Mouse (Mus musculus) neural tube, embryonic 15.5 days (tissue): ENCODE results near the gene Agps. TPM values are rescaled to one million over a fixed set of nuclear protein-coding genes. Genes with fewer than 3 reads are reported as not detected.

Experiments
- ATAC-seq: fragments of 200-750 bp; cut with Nextera tagmentation; 2 replicates; pipeline ENCODE4 v1.8.0; 2017; ENCODE audit warnings: mild to moderate bottlenecking, moderate TSS enrichment, moderate library complexity; ENCODE audit not compliant: low FRiP score
- H3K27ac ChIP-seq: fragments of 300-500 bp; sonication (generic); replicated peaks from 2 replicates; pipeline ENCODE4 v1.5.1; 2015; ENCODE audit warnings: mild to moderate bottlenecking, inconsistent platforms
- H3K27me3 ChIP-seq: fragments of 300-500 bp; sonication (generic); replicated peaks from 2 replicates; pipeline ENCODE4 v1.6.1; 2015; ENCODE audit warnings: inconsistent platforms
- H3K36me3 ChIP-seq: fragments of 300-500 bp; sonication (generic); 2 replicates; pipeline ENCODE4 v1.6.1; 2015; ENCODE audit warnings: inconsistent platforms
- H3K4me1 ChIP-seq: fragments of 300-500 bp; sonication (generic); 2 replicates; pipeline ENCODE4 v1.6.1; 2015; ENCODE audit warnings: inconsistent platforms
- H3K4me2 ChIP-seq: fragments of 300-500 bp; sonication (generic); 2 replicates; pipeline ENCODE4 v1.6.1; 2015; ENCODE audit warnings: inconsistent platforms, mild to moderate bottlenecking, moderate library complexity
- H3K4me3 ChIP-seq: fragments of 300-500 bp; sonication (generic); replicated peaks from 2 replicates; pipeline ENCODE4 v1.5.1; 2015; ENCODE audit warnings: mild to moderate bottlenecking, inconsistent platforms
- H3K9ac ChIP-seq: fragments of 300-500 bp; sonication (generic); replicated peaks from 2 replicates; pipeline ENCODE4 v1.6.1; 2015; ENCODE audit warnings: mild to moderate bottlenecking, inconsistent platforms
- H3K9me3 ChIP-seq: fragments of 300-500 bp; sonication (generic); replicated peaks from 2 replicates; pipeline ENCODE4 v1.6.1; 2016; ENCODE audit warnings: inconsistent platforms
- WGBS: fragments of 180-500 bp; shearing (Covaris S2); methylation state at CpG from one replicate; pipeline ENCODE4 v1.1.7; 2015; ENCODE audit warnings: mixed read lengths; 5-methylcytosine and 5-hydroxymethylcytosine counted together
- polyA plus RNA-seq: library from polyadenylated mRNA; unstranded; fragments of >200 nt; fragmentation: Nextera tagmentation; extraction: Ambion mirVana; gene quantifications from 2 replicates; pipeline ENCODE4 v1.2.1, GENCODE M21; 2015

Gene Agps
- 27.8 and 29.0 TPM in 2 replicates for polyA plus RNA-seq

DNA sequence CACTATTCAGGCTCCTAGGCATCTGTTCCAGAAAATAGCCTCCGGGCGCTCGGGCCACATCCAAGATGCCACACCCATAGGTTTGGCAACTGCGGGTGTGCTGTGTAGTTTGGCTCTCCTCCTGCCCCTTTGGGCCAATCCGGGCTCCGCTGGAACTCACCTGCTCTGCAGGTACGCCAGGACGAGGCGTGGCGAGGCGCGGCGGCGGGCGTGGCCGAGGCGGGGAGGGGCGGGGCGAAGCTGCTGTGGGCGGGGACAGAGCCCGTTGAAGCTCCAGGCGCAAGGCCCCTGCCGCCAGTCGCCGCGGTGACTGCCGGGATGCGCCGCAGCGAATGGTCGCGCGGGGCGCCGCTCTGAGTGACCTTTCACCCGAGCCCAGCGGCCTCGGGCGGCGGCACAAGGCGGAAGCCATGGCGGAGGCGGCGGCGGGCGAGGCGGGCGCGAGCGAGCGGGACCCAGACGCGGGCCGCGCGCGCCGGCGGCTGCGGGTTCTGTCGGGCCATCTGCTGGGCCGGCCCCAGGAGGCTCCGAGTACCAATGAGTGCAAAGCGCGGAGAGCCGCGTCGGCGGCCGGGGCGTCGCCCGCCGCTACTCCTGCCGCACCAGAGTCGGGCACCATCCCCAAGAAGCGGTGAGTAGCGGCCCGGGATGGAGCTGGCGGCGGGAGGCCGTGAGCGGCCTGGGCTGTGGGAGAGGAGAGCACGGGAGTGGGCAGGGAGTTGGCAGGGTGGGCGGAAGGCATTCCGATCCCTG lies at the start of gene Agps:
Gene Agps (plus strand): TSS at position 297 of the 753 bp plus-strand sequence.
- Histone ChIP-seq H3K4me1 (peaks cover 20% of the 10 kb centered on the region), H3K4me2 (peak within 1 kb of the TSS; percentile 85), H3K9me3 (no peaks in the 10 kb centered on the region), H3K27ac (peak within 1 kb of the TSS; percentile 82), H3K4me3 (peak within 1 kb of the TSS; percentile 94), H3K27me3 (no peaks in the 10 kb centered on the region), H3K36me3 (no peaks in the 10 kb centered on the region), H3K9ac (peak within 1 kb of the TSS; percentile 87)
- peak; percentile 97 for ATAC-seq
- WGBS: under 1% methylated on average over 79 of the region's 86 CpGs

DNA sequence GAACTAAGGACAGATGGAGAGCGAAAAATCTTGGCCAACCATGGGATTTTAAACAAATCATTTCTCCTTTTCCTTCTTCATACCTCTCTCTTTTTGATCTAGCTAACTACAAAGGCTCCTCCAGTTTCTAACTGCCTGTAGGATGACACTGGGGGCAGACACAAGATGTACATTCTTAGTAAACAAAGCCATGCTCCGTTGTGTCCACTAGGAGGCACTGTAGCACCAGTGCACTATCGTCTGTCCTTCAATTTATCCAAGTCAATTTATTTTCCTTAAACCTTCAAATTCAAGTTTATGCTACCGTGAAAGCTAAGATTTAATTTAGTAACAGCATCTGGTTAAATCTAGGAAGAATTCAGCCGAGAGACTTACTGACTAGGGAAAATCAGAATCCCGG lies 45.9 kb upstream of the Agps start:
- Histone ChIP-seq H3K4me2 (no peak overlapping the region), H3K4me3 (no peak overlapping the region), H3K27me3 (no peaks in the 10 kb centered on the region), H3K36me3 (no peaks in the 10 kb centered on the region), H3K9ac (no peak overlapping the region), H3K4me1 (0 out of 2 replicates have a peak, but pooled peaks cover 3% of the 10 kb centered on the region), H3K9me3 (no peaks in the 10 kb centered on the region), H3K27ac (no peak overlapping the region)
- no peak for ATAC-seq
- 12% methylated on average over 6 of the region's 6 CpGs for WGBS

- H3K36me3 ChIP-seq: no peaks in the 10 kb centered on the region
- H3K4me2 ChIP-seq: no peak overlapping the region
- H3K9me3 ChIP-seq: no peaks in the 10 kb centered on the region
- ATAC-seq: no peak
- H3K27me3 ChIP-seq: no peaks in the 10 kb centered on the region
- WGBS: 81% methylated on average over 3 of the region's 3 CpGs
- H3K9ac ChIP-seq: no peak overlapping the region
- H3K4me1 ChIP-seq: 0 out of 2 replicates have a peak, but pooled peaks cover 3% of the 10 kb centered on the region
- H3K4me3 ChIP-seq: no peak overlapping the region
- H3K27ac ChIP-seq: no peak overlapping the region
Observed at GRCm38 (mm10) chr2:75788511-75788910, 43.5 kb upstream of the Agps start.

DNA sequence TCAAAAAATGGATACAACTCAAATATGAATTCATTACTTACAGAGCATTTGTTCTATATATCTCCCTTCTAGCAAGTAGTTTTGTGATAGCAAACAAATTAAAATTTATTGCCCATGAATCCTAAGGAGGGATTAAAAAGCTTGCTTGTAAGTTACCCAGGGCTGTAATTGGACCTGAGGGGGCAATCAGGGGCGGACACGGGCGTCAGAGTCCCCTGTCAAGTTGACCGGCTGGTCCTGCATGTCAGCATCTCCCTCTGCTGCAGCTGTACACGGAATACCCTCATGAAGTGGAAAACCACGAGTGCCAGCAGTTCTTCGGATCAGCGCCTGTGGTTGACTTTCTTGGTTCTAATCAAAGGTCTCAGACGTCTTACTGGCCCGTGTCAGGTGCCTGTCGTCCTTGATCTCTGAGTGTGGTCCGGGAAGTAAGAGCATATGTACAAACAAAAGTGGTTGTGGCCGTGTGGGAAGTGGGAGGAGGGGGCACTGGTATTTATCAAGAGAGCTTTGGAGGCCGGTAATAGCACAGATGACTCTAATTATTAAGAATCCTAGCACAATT lies 41.9 kb upstream of the Agps start:
- Histone ChIP-seq H3K9ac (no peak overlapping the region), H3K27me3 (no peaks in the 10 kb centered on the region), H3K9me3 (no peaks in the 10 kb centered on the region), H3K4me1 (0 out of 2 replicates have a peak, but pooled peaks cover 3% of the 10 kb centered on the region), H3K27ac (no peak overlapping the region), H3K4me2 (no peak overlapping the region), H3K36me3 (no peaks in the 10 kb centered on the region), H3K4me3 (no peak overlapping the region)
- 47% methylated on average over 14 of the region's 14 CpGs for WGBS
- ATAC-seq: no peak

GRCm38 (mm10) chr2:75791561-75792308 lies 40.2 kb upstream of the Agps start:
- H3K27me3 ChIP-seq: no peaks in the 10 kb centered on the region
- no peaks in the 10 kb centered on the region for H3K9me3 ChIP-seq
- no peak overlapping the region for H3K27ac ChIP-seq
- H3K9ac ChIP-seq: no peak overlapping the region
- H3K4me3 ChIP-seq: no peak overlapping the region
- no peak overlapping the region for H3K4me2 ChIP-seq
- no peak for ATAC-seq
- H3K36me3 ChIP-seq: no peaks in the 10 kb centered on the region
- H3K4me1 ChIP-seq: 0 out of 2 replicates have a peak, but pooled peaks cover 3% of the 10 kb centered on the region
- 85% methylated on average over 18 of the region's 18 CpGs for WGBS

DNA sequence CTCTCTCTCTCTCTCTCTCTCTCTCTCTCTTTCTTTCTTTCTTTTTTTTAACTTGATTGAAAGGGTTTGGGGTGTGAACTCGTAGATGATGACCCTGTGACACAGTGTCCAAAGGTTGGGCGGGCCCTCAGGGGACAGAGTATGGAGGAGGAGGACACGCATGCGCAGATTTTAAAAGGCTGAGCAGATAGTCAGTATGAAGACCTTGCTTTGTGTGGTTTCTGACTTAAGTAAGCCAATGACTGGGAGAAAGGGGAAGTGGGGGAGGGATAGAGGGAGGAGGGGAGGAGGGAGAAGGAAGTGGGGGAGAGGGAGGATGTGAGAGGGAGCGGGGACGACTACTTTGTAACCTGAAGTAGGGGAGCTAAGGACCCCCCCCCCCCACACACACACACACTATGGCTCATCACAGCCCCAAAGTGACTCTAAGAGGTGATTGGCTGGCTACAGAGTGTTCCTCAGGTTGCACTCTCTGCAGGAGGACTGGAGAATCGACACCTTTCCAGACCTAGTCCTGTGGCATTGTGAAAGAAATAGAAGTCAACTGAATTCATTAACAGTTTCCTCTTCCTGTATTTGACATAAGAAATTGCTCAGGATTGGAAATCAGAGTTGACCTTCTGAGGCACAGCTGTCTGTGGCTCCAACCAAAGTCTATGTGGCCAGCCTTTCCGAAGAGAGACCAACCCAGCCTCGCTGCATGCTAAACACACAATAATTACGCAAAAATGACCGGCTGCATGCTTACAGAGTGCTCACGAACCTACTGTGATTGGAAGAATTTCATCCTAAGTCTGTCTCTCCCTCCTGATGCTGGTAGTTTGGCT lies 39.4 kb upstream of the Agps start:
- no peak overlapping the region for H3K27ac ChIP-seq
- H3K36me3 ChIP-seq: no peaks in the 10 kb centered on the region
- H3K27me3 ChIP-seq: no peaks in the 10 kb centered on the region
- H3K9ac ChIP-seq: no peak overlapping the region
- no peak overlapping the region for H3K4me3 ChIP-seq
- H3K4me1 ChIP-seq: 0 out of 2 replicates have a peak, but pooled peaks cover 3% of the 10 kb centered on the region
- ATAC-seq: no peak
- no peaks in the 10 kb centered on the region for H3K9me3 ChIP-seq
- WGBS: 69% methylated on average over 12 of the region's 12 CpGs
- H3K4me2 ChIP-seq: no peak overlapping the region

- Histone ChIP-seq H3K4me2 (no peak overlapping the region), H3K9ac (no peak overlapping the region), H3K36me3 (no peaks in the 10 kb centered on the region), H3K4me1 (no peaks in the 10 kb centered on the region), H3K9me3 (no peaks in the 10 kb centered on the region), H3K27me3 (no peaks in the 10 kb centered on the region), H3K27ac (no peak overlapping the region), H3K4me3 (no peak overlapping the region)
- no peak for ATAC-seq
- 88% methylated on average over 2 of the region's 2 CpGs for WGBS
Observed at GRCm38 (mm10) chr2:75796181-75796580, 35.8 kb upstream of the Agps start.

GRCm38 (mm10) chr2:75798434-75798970 lies 33.5 kb upstream of the Agps start:
- 55% methylated on average over 4 of the region's 4 CpGs for WGBS
- no peaks in the 10 kb centered on the region for H3K4me1 ChIP-seq
- no peak overlapping the region for H3K27ac ChIP-seq
- H3K9ac ChIP-seq: no peak overlapping the region
- no peak overlapping the region for H3K4me2 ChIP-seq
- no peaks in the 10 kb centered on the region for H3K27me3 ChIP-seq
- H3K9me3 ChIP-seq: no peaks in the 10 kb centered on the region
- no peaks in the 10 kb centered on the region for H3K36me3 ChIP-seq
- ATAC-seq: no peak
- no peak overlapping the region for H3K4me3 ChIP-seq

DNA sequence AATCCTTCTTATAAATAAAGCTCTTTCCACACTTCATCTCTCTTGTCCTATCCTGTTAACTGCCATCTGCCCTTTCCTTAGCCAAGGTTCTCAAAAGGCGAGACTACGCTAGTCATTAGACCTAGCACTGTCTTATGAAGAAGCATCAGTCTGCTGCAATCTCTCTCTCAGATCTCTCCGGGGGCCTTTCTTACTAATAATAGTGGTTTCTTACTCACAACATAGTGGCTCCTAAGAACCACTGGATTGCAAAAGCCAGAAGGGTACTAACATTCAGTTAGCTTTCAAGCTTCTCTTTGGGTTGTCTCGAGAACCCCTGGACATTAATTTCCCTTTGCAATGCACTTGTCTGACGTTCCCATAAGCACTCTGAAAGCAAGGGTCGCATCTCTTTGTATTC lies 26.2 kb upstream of the Agps start:
- no peak for ATAC-seq

DNA sequence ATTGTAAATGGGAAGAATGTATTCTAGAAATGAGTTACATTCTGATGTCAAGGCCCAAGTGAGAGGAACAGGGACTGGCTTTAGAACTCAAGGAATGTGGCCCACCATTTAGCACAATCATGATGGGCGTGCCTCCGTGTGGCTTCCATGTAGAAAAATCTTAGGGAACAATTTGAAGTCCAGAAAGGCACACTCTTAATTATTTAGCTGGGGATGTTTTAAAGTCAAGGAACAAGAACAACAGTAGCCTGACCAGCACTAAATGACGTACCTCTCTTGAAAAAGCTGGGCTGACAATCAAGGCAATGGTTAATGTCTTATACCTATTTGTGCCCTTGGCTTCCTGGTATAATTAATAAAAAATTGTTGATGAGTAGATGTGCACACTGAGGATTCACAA lies 25.1 kb upstream of the Agps start:
- H3K9ac ChIP-seq: no peak overlapping the region
- no peaks in the 10 kb centered on the region for H3K9me3 ChIP-seq
- WGBS: 91% methylated on average over 3 of the region's 3 CpGs
- no peaks in the 10 kb centered on the region for H3K4me1 ChIP-seq
- no peaks in the 10 kb centered on the region for H3K36me3 ChIP-seq
- no peaks in the 10 kb centered on the region for H3K27me3 ChIP-seq
- ATAC-seq: no peak
- H3K27ac ChIP-seq: no peak overlapping the region
- no peak overlapping the region for H3K4me2 ChIP-seq
- H3K4me3 ChIP-seq: no peak overlapping the region

More for the DNA sequence above, 26.2 kb upstream of the Agps start:
- H3K27ac ChIP-seq: no peak overlapping the region
- no peak overlapping the region for H3K9ac ChIP-seq
- H3K4me2 ChIP-seq: no peak overlapping the region
- no peaks in the 10 kb centered on the region for H3K4me1 ChIP-seq
- H3K27me3 ChIP-seq: no peaks in the 10 kb centered on the region
- H3K36me3 ChIP-seq: no peaks in the 10 kb centered on the region
- no peak overlapping the region for H3K4me3 ChIP-seq
- 88% methylated on average over 6 of the region's 6 CpGs for WGBS
- no peaks in the 10 kb centered on the region for H3K9me3 ChIP-seq

DNA sequence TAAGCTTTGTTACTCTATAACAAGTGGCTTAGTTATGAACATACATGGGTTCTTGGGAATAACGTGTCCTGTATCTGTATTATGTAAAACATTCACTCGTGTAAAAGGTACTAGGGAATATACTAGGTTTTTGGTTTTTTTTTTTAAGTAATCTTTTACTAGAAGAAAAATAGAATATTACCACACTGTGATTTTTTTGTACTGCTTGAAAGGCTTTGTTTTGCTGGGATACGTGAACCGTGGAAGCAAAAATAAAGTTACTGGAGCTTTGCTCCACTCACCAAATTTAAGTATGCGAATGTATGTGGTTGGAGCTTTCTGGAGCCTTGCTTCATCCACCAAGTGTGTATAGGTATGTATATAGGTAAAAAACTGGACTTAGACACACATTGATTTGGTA lies 24.5 kb upstream of the Agps start:
- H3K4me2 ChIP-seq: no peak overlapping the region
- H3K9ac ChIP-seq: no peak overlapping the region
- H3K27me3 ChIP-seq: no peaks in the 10 kb centered on the region
- no peak overlapping the region for H3K27ac ChIP-seq
- no peaks in the 10 kb centered on the region for H3K4me1 ChIP-seq
- H3K36me3 ChIP-seq: no peaks in the 10 kb centered on the region
- no peaks in the 10 kb centered on the region for H3K9me3 ChIP-seq
- ATAC-seq: no peak
- H3K4me3 ChIP-seq: no peak overlapping the region
- 96% methylated on average over 5 of the region's 5 CpGs for WGBS
